Mouse (Mus musculus): Measurements from ENCODE around the gene Ltc4s.

Gene Ltc4s

GRCm38 (mm10) chr11:50201590-50201989 is 36.8 kb downstream of the Ltc4s start:
- no peak for DNase-seq (ENCODE audit: extremely low read depth, low read depth, low spot score)

GRCm38 (mm10) chr11:50200613-50201012 is 37.8 kb downstream of the Ltc4s start:
- no peak for DNase-seq (ENCODE audit: extremely low read depth, low read depth, low spot score)

GRCm38 (mm10) chr11:50198916-50199315 is 39.5 kb downstream of the Ltc4s start:
- no peak for DNase-seq (ENCODE audit: extremely low read depth, low read depth, low spot score)

GRCm38 (mm10) chr11:50198219-50198846 is 40.1 kb downstream of the Ltc4s start:
- no peak for DNase-seq (ENCODE audit: extremely low read depth, low read depth, low spot score)

- DNase-seq (ENCODE audit: extremely low read depth, low read depth, low spot score) = no peak
These were observed 40.9 kb downstream of the Ltc4s start for GRCm38 (mm10) chr11:50197500-50197899.

GRCm38 (mm10) chr11:50194793-50195192 is 43.6 kb downstream of the Ltc4s start:
- no peak for DNase-seq (ENCODE audit: extremely low read depth, low read depth, low spot score)

- no peak for DNase-seq (ENCODE audit: extremely low read depth, low read depth, low spot score)
These were observed 44.3 kb downstream of the Ltc4s start for GRCm38 (mm10) chr11:50194070-50194469.

- no peak for DNase-seq (ENCODE audit: extremely low read depth, low read depth, low spot score)
These were observed 46.1 kb downstream of the Ltc4s start for GRCm38 (mm10) chr11:50192278-50192677.

GRCm38 (mm10) chr11:50190362-50190761 is 48.1 kb downstream of the Ltc4s start:
- DNase-seq (ENCODE audit: extremely low read depth, low read depth, low spot score) = no peak

- no peak for DNase-seq (ENCODE audit: extremely low read depth, low read depth, low spot score)
These were observed 49.7 kb downstream of the Ltc4s start for GRCm38 (mm10) chr11:50188682-50189081.

All from fat pad, adult 2 months (tissue).